Mouse (Mus musculus) activated CD4-positive, CD25-positive, alpha-beta regulatory T cell, adult 9 weeks (primary cell): Measurements from ENCODE around the gene 1700028J19Rik. TPM values are rescaled to one million over a fixed set of nuclear protein-coding genes. Genes with fewer than 3 reads are reported as not detected.

Source experiments
- polyA plus RNA-seq: library from polyadenylated mRNA; unstranded; fragments of 100-300 nt; shearing (Covaris generic); gene quantifications from one replicate; pipeline ENCODE4 v1.2.1, GENCODE M21; 2017

Gene 1700028J19Rik
- polyA plus RNA-seq = 2.1 TPM

GRCm38 (mm10) chr7:44246055-44246983, at the start of gene 1700028J19Rik, which contains the start of gene 2410002F23Rik:
Gene 1700028J19Rik, minus strand, starts transcription at chr7:44246695.
Gene 2410002F23Rik, plus strand, starts transcription at chr7:44246722.

GRCm38 (mm10) chr7:44261147-44261546, 14.7 kb upstream of the 1700028J19Rik start, which contains the start of gene Gm15517:
Gene Gm15517, plus strand, starts transcription at chr7:44261447.

DNA sequence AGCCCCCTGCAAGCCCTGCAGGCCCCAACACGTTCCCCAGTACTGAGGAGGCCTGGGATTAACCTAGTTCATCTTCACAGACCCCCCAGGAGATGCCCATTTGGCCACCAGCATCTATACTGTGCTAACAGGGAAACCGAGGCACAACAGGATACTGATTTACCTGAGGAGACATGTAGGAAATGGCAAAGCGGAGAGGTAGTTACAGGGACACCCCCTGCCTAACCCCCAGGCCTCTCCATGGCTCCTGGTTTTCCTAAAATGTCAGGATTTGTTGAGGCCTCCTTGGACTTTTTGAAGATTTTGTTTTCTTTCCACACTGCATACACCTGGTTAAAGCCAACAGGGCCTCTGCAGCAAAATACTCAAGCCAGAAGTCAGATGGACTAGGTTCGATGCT, 10.8 kb upstream of the 1700028J19Rik start, which contains the start of gene Acp4:
Acp4 (minus strand) TSS at position 101 of the 400 bp plus-strand sequence.

GRCm38 (mm10) chr7:44235909-44236308, 10.6 kb downstream of the 1700028J19Rik start, which contains the start of gene Gm36864:
Gene Gm36864, plus strand, starts transcription at chr7:44236177.

DNA sequence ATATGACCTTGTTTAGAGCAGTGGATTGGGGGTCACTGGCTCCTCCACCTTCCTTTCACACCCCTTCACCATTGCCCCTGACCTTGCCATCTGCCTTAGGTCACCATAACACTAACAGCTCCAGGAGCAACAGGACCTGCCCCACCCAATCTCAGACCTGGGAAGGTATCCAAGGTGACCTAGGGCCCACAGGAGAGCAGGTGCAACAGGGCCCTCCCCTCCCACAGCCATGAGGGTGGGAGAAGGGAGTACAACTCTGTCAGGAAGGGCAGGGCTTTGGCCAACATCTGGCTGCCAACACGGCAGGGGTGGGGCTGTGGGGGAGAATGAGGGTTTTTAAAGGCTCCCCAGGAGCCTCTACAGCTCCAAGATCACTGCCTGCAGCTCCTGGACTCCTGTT, 21.4 kb downstream of the 1700028J19Rik start, which contains the start of gene Klk1:
Klk1 (plus strand) TSS at position 285 of the 400 bp plus-strand sequence.

DNA sequence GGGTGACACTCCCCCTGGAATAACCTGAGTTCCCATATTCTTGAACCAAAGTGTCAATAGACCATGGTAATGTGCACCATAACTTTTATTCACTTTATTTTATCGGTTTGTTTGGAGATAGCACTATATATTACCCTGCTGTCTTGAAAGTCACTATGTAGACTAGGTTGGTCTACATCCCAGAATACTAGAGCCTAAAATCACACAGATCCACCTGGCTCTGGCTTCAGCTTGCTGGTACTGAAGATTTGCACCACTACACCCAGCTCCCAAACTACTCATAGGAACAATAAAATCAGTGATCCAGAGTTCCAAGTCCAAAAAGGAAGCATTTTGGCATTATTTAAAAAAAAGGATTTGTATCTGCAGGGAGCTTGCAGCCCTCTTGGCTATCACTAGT, 30.9 kb downstream of the 1700028J19Rik start, which contains the start of gene Klk1b5:
Klk1b5 (plus strand) TSS at position 301 of the 400 bp plus-strand sequence.

GRCm38 (mm10) chr7:44207135-44207534, 39.4 kb downstream of the 1700028J19Rik start, which contains the start of gene Klk1b4:
Gene Klk1b4, plus strand, starts transcription at chr7:44207435.

DNA sequence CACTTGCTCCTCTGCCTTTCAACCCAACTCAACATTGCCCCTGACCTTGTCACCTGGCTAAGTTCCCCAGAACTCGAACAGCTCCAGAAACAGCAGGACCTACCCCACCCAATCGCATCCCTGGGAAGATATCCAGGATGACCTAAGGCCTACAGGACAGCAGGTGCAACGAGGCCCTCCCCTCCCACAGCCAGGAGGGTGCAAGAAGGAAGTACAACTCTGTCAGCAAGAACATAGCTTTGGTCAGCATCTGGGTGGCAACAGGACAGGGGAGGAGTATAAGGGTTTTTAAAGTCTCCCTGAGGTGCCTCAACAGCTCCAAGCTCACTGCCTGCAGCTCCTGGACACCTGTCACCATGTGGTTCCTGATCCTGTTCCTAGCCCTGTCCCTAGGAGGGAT, 48.6 kb downstream of the 1700028J19Rik start, which contains the start of gene Klk1b3:
Klk1b3 (plus strand) TSS at position 301 of the 400 bp plus-strand sequence.

DNA sequence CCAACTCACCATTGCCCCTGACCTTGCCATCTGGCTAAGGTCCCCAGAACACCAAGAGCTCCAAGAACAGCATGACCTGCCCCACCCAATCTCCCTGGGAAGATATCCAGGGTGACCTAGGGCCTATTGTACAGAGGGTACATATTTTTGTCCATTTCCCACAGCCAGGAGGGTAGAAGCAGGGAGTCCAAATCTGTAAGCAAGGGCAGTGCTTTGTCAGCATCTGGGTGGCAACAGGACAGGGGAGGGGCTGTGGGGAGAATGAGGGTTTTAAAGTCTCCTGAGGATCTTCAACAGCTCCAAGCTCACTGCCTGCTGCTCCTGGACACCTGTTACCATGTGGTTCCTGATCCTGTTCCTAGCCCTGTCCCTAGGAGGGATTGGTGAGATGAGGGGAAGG, 58.6 kb downstream of the 1700028J19Rik start, which contains the start of gene Klk1b24:
Klk1b24 (plus strand) TSS at position 301 of the 400 bp plus-strand sequence.

Other genes with a start within 250 kb of the 1700028J19Rik start
- not detected for gene Klk1b26, start 234.5 kb downstream of the 1700028J19Rik start, polyA plus RNA-seq
- gene Klk1b27, start 194.4 kb downstream of the 1700028J19Rik start, polyA plus RNA-seq = 2.5 TPM
- gene Klk1b21, start 144.4 kb downstream of the 1700028J19Rik start, polyA plus RNA-seq = not detected
- not detected for gene Klk1b22, start 134.0 kb downstream of the 1700028J19Rik start, polyA plus RNA-seq
- gene Klk1b16, start 109.9 kb downstream of the 1700028J19Rik start, polyA plus RNA-seq = not detected
- not detected for gene Klk1b24, start 58.5 kb downstream of the 1700028J19Rik start, polyA plus RNA-seq
- not detected for gene Klk1b3, start 48.5 kb downstream of the 1700028J19Rik start, polyA plus RNA-seq
- gene Klk1b4, start 39.3 kb downstream of the 1700028J19Rik start, polyA plus RNA-seq = not detected
- gene Klk1b5, start 30.8 kb downstream of the 1700028J19Rik start, polyA plus RNA-seq = not detected
- gene Klk1, start 21.3 kb downstream of the 1700028J19Rik start, polyA plus RNA-seq = 1.0 TPM
- not detected for gene Gm36864, start 10.5 kb downstream of the 1700028J19Rik start, polyA plus RNA-seq
- 149 TPM for gene 2410002F23Rik, start within 50 bp of the 1700028J19Rik start, polyA plus RNA-seq
- not detected for gene Acp4, start 10.7 kb upstream of the 1700028J19Rik start, polyA plus RNA-seq
- not detected for gene Gm15517, start 14.8 kb upstream of the 1700028J19Rik start, polyA plus RNA-seq
- gene Clec11a, start 60.2 kb upstream of the 1700028J19Rik start, polyA plus RNA-seq = 0.43 TPM
- gene Shank1, start 63.6 kb upstream of the 1700028J19Rik start, polyA plus RNA-seq = 0.15 TPM
- 0.22 TPM for gene Syt3, start 137.4 kb upstream of the 1700028J19Rik start, polyA plus RNA-seq
- gene 1700008O03Rik, start 139.1 kb upstream of the 1700028J19Rik start, polyA plus RNA-seq = not detected
- not detected for gene Lrrc4b, start 182.3 kb upstream of the 1700028J19Rik start, polyA plus RNA-seq
- gene Aspdh, start 218.7 kb upstream of the 1700028J19Rik start, polyA plus RNA-seq = not detected
- gene Josd2, start 221.3 kb upstream of the 1700028J19Rik start, polyA plus RNA-seq = 128 TPM
- 160 TPM for gene Emc10, start 249.8 kb upstream of the 1700028J19Rik start, polyA plus RNA-seq
- gene Fam71e1, start 249.9 kb upstream of the 1700028J19Rik start, polyA plus RNA-seq = 2.6 TPM